Mouse (Mus musculus) E14TG2a.4 (cell line): ENCODE measurements around the gene Cdkn2d.

ENCODE experiments used
- CTCF ChIP-seq: conservative IDR thresholded peaks from 2 replicates; pipeline ENCODE4 v1.5.1; 2014; ENCODE audit warnings: low read length
- POU5F1 ChIP-seq: IDR thresholded peaks from 2 replicates; pipeline ENCODE4 v1.6.1; 2014; ENCODE audit warnings: low read length, borderline replicate concordance

DNA sequence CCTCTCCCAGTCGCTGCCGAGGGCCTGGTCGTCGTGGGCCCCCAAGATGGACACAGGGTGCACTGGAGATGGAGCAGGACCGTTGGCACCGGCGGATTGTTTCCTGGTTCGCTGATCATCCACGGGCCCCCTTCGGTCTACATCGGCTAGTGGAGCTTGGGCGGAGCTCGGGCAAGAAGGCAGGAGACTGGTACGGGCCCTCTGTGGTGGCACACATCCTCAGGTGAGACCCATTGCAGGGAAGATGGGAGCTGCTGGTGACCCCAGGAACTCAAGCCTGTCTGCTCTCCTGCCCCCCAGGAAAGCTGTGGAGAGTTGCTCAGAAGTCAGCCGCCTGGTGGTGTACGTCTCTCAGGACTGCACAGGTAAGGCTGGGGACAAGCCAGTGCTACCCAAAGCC, 22.9 kb downstream of the Cdkn2d start:
- TF ChIP-seq POU5F1 (no peak), CTCF (no peak)
